Mouse (Mus musculus) embryonic fibroblast, embryonic 13.5 days (primary cell): ENCODE measurements around the gene Knl1.
"Not testable (repeated sequence)": the region's sequence is repeated elsewhere in the genome, so short reads cannot be mapped to it uniquely, and the experiment has no call there.

Experiments
- CTCF ChIP-seq: IDR thresholded peaks from 2 replicates; pipeline ENCODE4 v1.5.1; 2011; ENCODE audit warnings: mild to moderate bottlenecking, control low read depth, low read length, moderate library complexity, borderline replicate concordance; ENCODE audit not compliant: insufficient read depth
- POLR2A ChIP-seq: IDR thresholded peaks from 2 replicates; pipeline ENCODE4 v1.6.1; 2011; ENCODE audit warnings: low read depth, mild to moderate bottlenecking, control low read depth, low read length, moderate library complexity

- TF ChIP-seq POLR2A, CTCF: not testable (repeated sequence)
Measured at GRCm38 (mm10) chr2:119016312-119016711, 30.6 kb upstream of the Knl1 start.
